Mouse (Mus musculus) left cerebral cortex, postnatal 14 days (tissue): Measurements from ENCODE around the gene Gm21671. TPM values are rescaled to one million over a fixed set of nuclear protein-coding genes. Genes with fewer than 3 reads are reported as not detected.
"Not testable (repeated sequence)": the region's sequence is repeated elsewhere in the genome, so short reads cannot be mapped to it uniquely, and the experiment has no call there.

ENCODE experiments used
- DNase-seq, 2 experiments: peaks; one replicate each; pipeline ENCODE4 v3.0.0; 2021 to 2022; ENCODE audit warnings: low spot score in 2 of 2, mixed read lengths in 1 of 2
- intact Hi-C: fragments of 180-260 bp; cut with DNase I; formaldehyde crosslinking; loops from one replicate; pipeline ENCODE4 v1.15.1; 2025
- long read RNA-seq, 2 experiments: library from polyadenylated mRNA; stranded (forward); transcript quantifications; one replicate each; pipeline ENCODE4 v2.0.0; 2021
- total RNA-seq, 2 experiments: library from RNA; stranded (reverse); gene quantifications; 2 replicates each; pipeline ENCODE4 v1.2.3; 2021

The Gm21671 gene
- not detected for total RNA-seq
- long read RNA-seq, experiment 1 = 0 reads
- long read RNA-seq, experiment 2 = 0 reads

- DNase-seq, intact Hi-C loops: not testable (repeated sequence)
Observed at GRCm38 (mm10) chr5:25954317-25954716, at the start of gene Gm21671. Gene Gm21671, minus strand, starts transcription at chr5:25954417.

GRCm38 (mm10) chr5:25988550-25988949 is 34.3 kb upstream of the Gm21671 start, which contains the start of gene Gm21698:
Gene Gm21698, minus strand, starts transcription at chr5:25988650.
- DNase-seq, intact Hi-C loops: not testable (repeated sequence)

- DNase-seq, intact Hi-C loops: not testable (repeated sequence)
Observed at GRCm38 (mm10) chr5:25972563-25972962, 18.3 kb upstream of the Gm21671 start, which contains the start of gene Gm21680. Gene Gm21680, minus strand, starts transcription at chr5:25972663.

- intact Hi-C loops, DNase-seq: not testable (repeated sequence)
Observed at GRCm38 (mm10) chr5:25957050-25957449, 2.8 kb upstream of the Gm21671 start.

GRCm38 (mm10) chr5:25956611-25957010 is 2.4 kb upstream of the Gm21671 start:
- intact Hi-C loops, DNase-seq: not testable (repeated sequence)

- DNase-seq, intact Hi-C loops: not testable (repeated sequence)
Observed at GRCm38 (mm10) chr5:25945391-25945790, 8.8 kb downstream of the Gm21671 start.

GRCm38 (mm10) chr5:25942281-25942680 is 11.9 kb downstream of the Gm21671 start, which contains the start of gene Gm21663:
Gene Gm21663, minus strand, starts transcription at chr5:25942381.
- intact Hi-C loops = not testable (repeated sequence)

More at GRCm38 (mm10) chr5:25942281-25942680, 11.9 kb downstream of the Gm21671 start, which contains the start of gene Gm21663:
- DNase-seq = not testable (repeated sequence)

Other genes with a start within 250 kb of the Gm21671 start
- 1 to 10 TPM; 4.6 to 5.6 TPM for gene Xrcc2, start 248.6 kb downstream of the Gm21671 start, total RNA-seq
- 100 to 1,000 TPM; 191 to 211 TPM for gene Actr3b, start 194.4 kb downstream of the Gm21671 start, total RNA-seq
- not detected for gene Gm21663, start 12.0 kb downstream of the Gm21671 start, total RNA-seq
- gene Gm21680, start 18.2 kb upstream of the Gm21671 start, total RNA-seq = not detected
- not detected for gene Gm21698, start 34.2 kb upstream of the Gm21671 start, total RNA-seq
- not detected for gene Gm1979, start 50.4 kb upstream of the Gm21671 start, total RNA-seq
- gene Gm5862, start 68.5 kb upstream of the Gm21671 start, total RNA-seq = not detected
- not detected for gene Speer4a, start 85.1 kb upstream of the Gm21671 start, total RNA-seq
- not detected for gene Gm7347, start 104.2 kb upstream of the Gm21671 start, total RNA-seq
- not detected for gene Gm10471, start 134.9 kb upstream of the Gm21671 start, total RNA-seq
- not detected for gene 5031410I06Rik, start 150.9 kb upstream of the Gm21671 start, total RNA-seq
- gene Gm10220, start 167.0 kb upstream of the Gm21671 start, total RNA-seq = not detected